Mouse (Mus musculus) heart, embryonic 12.5 days (tissue): Measurements from ENCODE around the gene Col6a3. TPM values are rescaled to one million over a fixed set of nuclear protein-coding genes. Genes with fewer than 3 reads are reported as not detected.
A peak's percentile ranks its signal among the peaks of the same experiment; 100 is the strongest.

Experiments
- ATAC-seq: fragments of 200-750 bp; cut with Nextera tagmentation; 2 replicates; pipeline ENCODE4 v1.8.0; 2017; ENCODE audit warnings: moderate TSS enrichment, moderate library complexity; ENCODE audit not compliant: insufficient number of reproducible peaks, low FRiP score
- H3K27ac ChIP-seq: fragments of 300-500 bp; sonication (generic); 2 replicates; pipeline ENCODE4 v1.5.1; 2016; ENCODE audit warnings: mild to moderate bottlenecking, moderate library complexity; ENCODE audit not compliant: poor library complexity, severe bottlenecking
- H3K27me3 ChIP-seq: fragments of 300-500 bp; sonication (generic); replicated peaks from 2 replicates; pipeline ENCODE4 v1.6.1; 2016; ENCODE audit warnings: mild to moderate bottlenecking, moderate library complexity
- H3K36me3 ChIP-seq: fragments of 300-500 bp; sonication (generic); 2 replicates; pipeline ENCODE4 v1.6.1; 2016; ENCODE audit warnings: mild to moderate bottlenecking, moderate library complexity
- H3K4me1 ChIP-seq: fragments of 300-500 bp; sonication (generic); replicated peaks from 2 replicates; pipeline ENCODE4 v1.6.1; 2016; ENCODE audit warnings: mild to moderate bottlenecking
- H3K4me2 ChIP-seq: fragments of 300-500 bp; sonication (generic); 2 replicates; pipeline ENCODE4 v1.6.1; 2016; ENCODE audit warnings: mild to moderate bottlenecking, moderate library complexity
- H3K4me3 ChIP-seq: fragments of 300-500 bp; sonication (generic); 2 replicates; pipeline ENCODE4 v1.5.1; 2016; ENCODE audit warnings: mild to moderate bottlenecking
- H3K9ac ChIP-seq: fragments of 300-500 bp; sonication (generic); 2 replicates; pipeline ENCODE4 v1.6.1; 2016; ENCODE audit warnings: mild to moderate bottlenecking, moderate library complexity
- H3K9me3 ChIP-seq: fragments of 300-500 bp; sonication (generic); replicated peaks from 2 replicates; pipeline ENCODE4 v1.6.1; 2016; ENCODE audit warnings: mild to moderate bottlenecking, moderate library complexity
- WGBS: fragments of 180-500 bp; shearing (Covaris S2); methylation state at CpG from one replicate; pipeline ENCODE4 v1.1.7; 2016; 5-methylcytosine and 5-hydroxymethylcytosine counted together
- polyA plus RNA-seq: library from polyadenylated mRNA; unstranded; fragments of >200 nt; fragmentation: Nextera tagmentation; extraction: Ambion mirVana; gene quantifications from 2 replicates; pipeline ENCODE4 v1.2.1, GENCODE M21; 2016

Col6a3 gene
- 10.5 and 11.3 TPM in 2 replicates for polyA plus RNA-seq

DNA sequence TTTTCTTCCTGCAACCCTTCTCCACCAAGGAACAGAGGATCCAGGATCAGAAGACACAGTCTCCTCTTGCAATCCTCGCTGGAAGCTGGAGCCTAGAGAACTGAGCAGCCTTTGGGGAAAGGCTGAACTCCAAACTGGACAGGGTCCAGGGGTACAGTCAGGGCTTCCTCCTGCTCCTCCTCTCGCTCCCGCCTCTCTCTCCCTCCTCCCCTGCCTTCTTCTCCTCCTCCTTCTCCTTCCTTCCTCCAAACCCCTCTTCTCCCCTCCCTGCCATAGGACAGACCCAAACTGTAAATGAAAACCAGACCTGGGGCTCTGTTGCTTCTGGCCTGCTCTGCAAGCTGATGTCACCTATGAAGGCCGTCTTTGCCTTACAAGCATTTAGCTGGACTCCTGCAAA is at the start of gene Col6a3:
Col6a3 (minus strand) TSS at position 136 of the 400 bp plus-strand sequence.
- Histone ChIP-seq H3K9me3 (no peaks in the 10 kb centered on the region), H3K27me3 (peaks cover 13% of the 10 kb centered on the region; the same call in 1 of the 2 replicates), H3K36me3 (no peaks in the 10 kb centered on the region), H3K4me1 (peaks cover 9% of the 10 kb centered on the region), H3K4me3 (peak within 1 kb of the TSS; percentile 25), H3K9ac (peak within 1 kb of the TSS; percentile 23; the same call in 1 of the 2 replicates), H3K4me2 (peak within 1 kb of the TSS; percentile 51), H3K27ac (peak within 1 kb of the TSS; percentile 18; the same call in 1 of the 2 replicates)
- 31% methylated on average over 4 of the region's 4 CpGs for WGBS
- ATAC-seq: 0 out of 2 replicates have a peak, but pooled peaks have one; percentile 26

DNA sequence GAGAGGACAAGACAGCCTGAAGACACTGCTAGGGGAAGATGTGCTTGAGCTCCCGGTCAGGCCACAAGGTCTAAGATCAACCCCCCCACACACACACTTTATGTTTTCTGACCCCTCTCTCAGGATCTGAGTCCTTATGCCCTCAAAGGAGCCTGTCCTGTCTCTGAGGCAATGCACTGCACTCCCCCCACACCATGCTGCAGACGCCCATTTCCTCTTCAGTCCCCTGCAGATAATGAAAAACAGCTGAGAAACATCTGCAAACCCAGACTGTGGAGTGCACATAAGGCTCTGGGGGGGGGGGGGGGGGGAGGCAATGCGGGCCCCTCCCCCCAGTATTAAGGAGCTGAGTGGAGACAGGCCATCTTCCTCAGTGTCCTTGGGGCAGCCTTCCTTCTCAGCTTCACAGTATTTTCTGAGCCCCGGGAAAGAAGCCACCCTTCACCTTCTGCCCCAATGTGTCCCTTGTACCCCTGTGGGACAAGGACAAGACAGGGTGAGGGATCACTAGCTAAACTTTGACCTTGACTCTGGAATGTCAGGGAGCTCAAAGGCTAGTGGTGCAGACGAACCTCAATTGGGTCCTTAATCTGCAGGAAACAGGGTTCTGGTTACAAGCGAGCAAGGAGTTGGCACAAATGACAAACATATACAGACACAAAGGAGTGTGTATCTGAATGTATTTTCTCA is 42.1 kb upstream of the Col6a3 start:
- Histone ChIP-seq H3K4me2 (no peak overlapping the region), H3K27me3 (no peaks in the 10 kb centered on the region), H3K27ac (no peak overlapping the region), H3K9ac (no peak overlapping the region), H3K4me3 (no peak overlapping the region), H3K4me1 (peaks cover 8% of the 10 kb centered on the region; the same call in 1 of the 2 replicates), H3K36me3 (no peaks in the 10 kb centered on the region), H3K9me3 (peaks cover 10% of the 10 kb centered on the region; the same call in 1 of the 2 replicates)
- WGBS: 46% methylated on average over 5 of the region's 6 CpGs
- ATAC-seq: no peak

DNA sequence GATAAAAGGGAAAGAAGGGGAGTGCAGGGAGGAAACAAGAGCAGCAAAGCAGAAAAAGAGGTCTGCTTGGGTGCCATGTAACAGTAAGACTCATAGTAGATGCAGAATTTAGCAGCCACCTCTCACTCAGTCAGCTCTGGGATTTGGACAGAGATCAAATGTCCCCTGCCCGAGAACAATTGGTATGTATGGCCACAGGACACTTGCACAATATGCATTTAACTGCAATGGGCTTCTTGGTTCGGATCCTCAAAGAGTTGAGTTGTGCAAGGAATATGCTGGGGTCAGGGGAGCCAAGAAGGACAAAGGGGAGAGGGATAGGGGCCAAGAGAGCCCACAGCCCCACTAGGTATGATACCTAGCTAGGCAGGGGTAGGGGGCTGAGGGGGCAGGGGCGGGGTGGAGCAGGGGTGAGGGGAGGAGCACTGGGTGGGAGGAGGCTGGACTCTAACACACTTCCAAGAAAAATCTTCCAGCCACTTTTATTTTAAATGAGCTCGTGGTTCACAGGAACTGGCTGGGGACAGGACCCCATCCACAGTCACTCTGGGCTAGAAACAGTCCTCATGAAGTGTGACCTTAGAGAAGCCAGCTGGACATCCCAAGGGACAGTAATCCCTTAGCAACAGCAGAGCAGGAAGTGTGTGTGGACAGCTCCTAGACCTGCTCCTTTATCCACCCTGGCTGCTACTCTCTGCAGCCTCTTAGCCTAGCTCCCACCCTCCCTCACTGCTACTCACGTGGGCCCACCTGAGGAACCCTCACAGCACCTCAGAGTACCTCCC is 32.9 kb upstream of the Col6a3 start:
- Histone ChIP-seq H3K4me3 (no peak overlapping the region), H3K9me3 (no peaks in the 10 kb centered on the region; the same call in 1 of the 2 replicates), H3K4me1 (no peaks in the 10 kb centered on the region), H3K27ac (no peak overlapping the region), H3K4me2 (no peak overlapping the region), H3K9ac (no peak overlapping the region), H3K27me3 (0 out of 2 replicates have a peak, but pooled peaks cover 6% of the 10 kb centered on the region), H3K36me3 (no peaks in the 10 kb centered on the region)
- ATAC-seq: 0 out of 2 replicates have a peak, but pooled peaks have one; percentile 18
- 63% methylated on average over 5 of the region's 5 CpGs for WGBS

DNA sequence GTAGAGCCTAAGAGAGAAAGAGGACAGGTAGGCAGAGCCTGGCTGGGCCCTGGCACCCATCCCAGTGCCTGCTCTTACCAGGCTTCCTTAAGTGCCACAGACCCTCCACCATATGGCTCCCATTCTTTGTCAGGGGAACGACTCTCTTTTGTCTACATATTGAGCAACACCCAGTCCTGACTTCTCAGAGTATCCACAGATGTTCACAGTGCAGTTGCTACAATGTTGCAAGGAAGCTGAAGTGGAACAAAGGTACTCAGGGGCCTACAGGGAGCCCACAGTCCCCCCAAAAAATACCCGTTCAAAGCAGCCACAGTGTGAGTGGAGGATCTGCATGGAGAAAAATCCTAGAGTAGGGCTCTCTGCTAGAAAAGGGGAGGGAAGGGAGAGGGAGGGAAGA is 32.2 kb upstream of the Col6a3 start:
- Histone ChIP-seq H3K4me3 (no peak overlapping the region), H3K36me3 (no peaks in the 10 kb centered on the region), H3K4me1 (no peaks in the 10 kb centered on the region), H3K4me2 (no peak overlapping the region), H3K9ac (no peak overlapping the region), H3K27me3 (0 out of 2 replicates have a peak, but pooled peaks cover 6% of the 10 kb centered on the region), H3K27ac (no peak overlapping the region), H3K9me3 (no peaks in the 10 kb centered on the region; the same call in 1 of the 2 replicates)
- WGBS: 63% methylated on average over 2 of the region's 2 CpGs
- no peak for ATAC-seq

- Histone ChIP-seq H3K27me3 (0 out of 2 replicates have a peak, but pooled peaks cover 6% of the 10 kb centered on the region), H3K4me3 (no peak overlapping the region), H3K4me1 (no peaks in the 10 kb centered on the region), H3K36me3 (no peaks in the 10 kb centered on the region), H3K9ac (no peak overlapping the region), H3K9me3 (no peaks in the 10 kb centered on the region; the same call in 1 of the 2 replicates), H3K27ac (no peak overlapping the region), H3K4me2 (no peak overlapping the region)
- no peak for ATAC-seq
- WGBS: 84% methylated on average over 8 of the region's 8 CpGs
Observed at GRCm38 (mm10) chr1:90875371-90875770, 31.6 kb upstream of the Col6a3 start.

DNA sequence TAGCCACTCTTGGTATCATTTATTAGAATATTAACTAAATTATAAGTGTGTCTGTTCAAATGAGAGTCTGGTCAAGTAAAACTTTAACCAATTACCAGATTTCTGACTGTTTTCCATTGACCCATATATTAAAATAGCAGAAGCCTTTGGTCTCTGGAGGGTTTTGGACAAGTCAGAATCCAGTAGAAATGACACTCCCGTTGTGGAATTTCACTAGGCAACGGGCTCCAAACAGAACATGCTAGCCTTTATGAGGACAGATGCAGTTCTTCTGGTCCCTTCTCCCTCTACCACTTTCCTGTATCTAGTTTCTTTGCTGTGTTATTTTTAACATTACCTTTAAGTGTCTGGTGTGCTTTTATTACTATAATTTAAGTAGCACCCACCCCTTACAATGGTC is 26.8 kb upstream of the Col6a3 start:
- Histone ChIP-seq H3K27ac (no peak overlapping the region), H3K9ac (no peak overlapping the region), H3K4me1 (no peaks in the 10 kb centered on the region), H3K9me3 (no peaks in the 10 kb centered on the region; the same call in 1 of the 2 replicates), H3K4me3 (no peak overlapping the region), H3K36me3 (no peaks in the 10 kb centered on the region), H3K4me2 (no peak overlapping the region), H3K27me3 (peaks cover 7% of the 10 kb centered on the region)
- WGBS: 79% methylated on average over 2 of the region's 2 CpGs
- ATAC-seq: no peak

GRCm38 (mm10) chr1:90866734-90867133 is 23.0 kb upstream of the Col6a3 start:
- H3K9ac ChIP-seq: no peak overlapping the region
- 80% methylated on average over 7 of the region's 7 CpGs for WGBS

DNA sequence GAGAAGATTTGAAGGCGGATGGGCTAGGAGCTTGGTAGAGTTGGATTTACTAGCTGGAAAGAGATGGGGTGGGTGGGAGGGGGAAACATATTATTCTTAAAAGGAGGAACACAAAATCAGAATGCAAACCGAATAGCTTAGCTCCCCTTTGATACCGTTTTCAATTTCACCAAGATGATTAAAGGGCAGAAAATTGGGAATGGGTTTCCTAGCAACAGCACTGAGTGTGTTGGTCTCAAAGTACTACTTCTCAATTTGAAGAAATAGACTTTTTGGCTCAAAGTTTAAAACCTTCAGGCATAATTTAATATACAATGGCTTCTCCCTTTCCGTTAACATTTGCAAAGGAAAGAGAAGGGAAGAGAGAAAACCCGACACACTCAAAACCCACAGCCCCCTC is 12.1 kb upstream of the Col6a3 start:
- no peak overlapping the region for H3K27ac ChIP-seq
- H3K9ac ChIP-seq: no peak overlapping the region
- ATAC-seq: no peak
- no peak overlapping the region for H3K4me2 ChIP-seq
- H3K4me1 ChIP-seq: no peaks in the 10 kb centered on the region
- no peaks in the 10 kb centered on the region for H3K36me3 ChIP-seq
- H3K27me3 ChIP-seq: peaks cover 14% of the 10 kb centered on the region
- 0 out of 2 replicates have a peak, but pooled peaks cover 7% of the 10 kb centered on the region for H3K9me3 ChIP-seq
- WGBS: 67% methylated on average over 5 of the region's 5 CpGs
- no peak overlapping the region for H3K4me3 ChIP-seq

More at GRCm38 (mm10) chr1:90866734-90867133, 23.0 kb upstream of the Col6a3 start:
- H3K36me3 ChIP-seq: no peaks in the 10 kb centered on the region
- H3K9me3 ChIP-seq: peaks cover 4% of the 10 kb centered on the region
- H3K4me2 ChIP-seq: no peak overlapping the region
- no peaks in the 10 kb centered on the region for H3K4me1 ChIP-seq
- no peak overlapping the region for H3K4me3 ChIP-seq
- no peak for ATAC-seq
- peaks cover 5% of the 10 kb centered on the region for H3K27me3 ChIP-seq
- H3K27ac ChIP-seq: no peak overlapping the region

- peaks cover 18% of the 10 kb centered on the region for H3K27me3 ChIP-seq
- H3K4me3 ChIP-seq: no peak overlapping the region
- no peak overlapping the region for H3K9ac ChIP-seq
- 0 out of 2 replicates have a peak, but pooled peaks cover 5% of the 10 kb centered on the region for H3K9me3 ChIP-seq
- H3K4me1 ChIP-seq: no peaks in the 10 kb centered on the region; the same call in 1 of the 2 replicates
- ATAC-seq: no peak
- WGBS: 24% methylated on average over 8 of the region's 8 CpGs
- H3K27ac ChIP-seq: no peak overlapping the region
- H3K36me3 ChIP-seq: no peaks in the 10 kb centered on the region
- no peak overlapping the region for H3K4me2 ChIP-seq
Observed at GRCm38 (mm10) chr1:90849836-90850235, 6.1 kb upstream of the Col6a3 start.

DNA sequence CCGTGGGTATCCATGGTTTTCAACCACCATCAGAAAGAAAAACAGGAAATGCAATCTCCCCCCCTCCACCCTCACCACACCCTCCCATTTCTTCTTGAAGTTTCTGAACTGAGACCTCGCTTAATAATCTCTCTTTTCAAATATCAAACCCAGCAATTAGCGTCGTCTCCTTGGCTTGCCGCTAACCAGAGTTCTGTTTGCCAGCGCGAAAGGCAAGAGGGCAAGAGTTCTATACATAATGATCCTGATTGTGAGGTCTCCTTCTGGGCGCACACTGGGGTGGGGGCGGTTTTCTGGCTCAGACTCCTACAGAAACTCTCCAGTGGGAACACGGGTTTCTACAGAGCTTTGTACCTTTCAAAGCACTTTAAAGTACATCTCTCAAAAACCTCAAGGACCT is 1.4 kb upstream of the Col6a3 start:
- no peaks in the 10 kb centered on the region for H3K9me3 ChIP-seq
- no peak overlapping the region for H3K4me2 ChIP-seq
- H3K9ac ChIP-seq: no peak overlapping the region
- no peak overlapping the region for H3K4me3 ChIP-seq
- no peak for ATAC-seq
- no peak overlapping the region for H3K27ac ChIP-seq
- H3K36me3 ChIP-seq: no peaks in the 10 kb centered on the region
- H3K4me1 ChIP-seq: peaks cover 6% of the 10 kb centered on the region
- H3K27me3 ChIP-seq: peaks cover 18% of the 10 kb centered on the region; the same call in 1 of the 2 replicates
- 70% methylated on average over 10 of the region's 10 CpGs for WGBS
